Mouse (Mus musculus) cerebellum, adult 9-10 months (tissue): ENCODE data around the gene Plekhg4.

Experiments
- DNase-seq: peaks from one replicate; pipeline ENCODE4 v3.0.0; 2022

Plekhg4 gene

GRCm38 (mm10) chr8:105408331-105408730, 35.3 kb downstream of the Plekhg4 start:
- DNase-seq, result no peak

- no peak for DNase-seq
These were observed 36.9 kb downstream of the Plekhg4 start for GRCm38 (mm10) chr8:105409947-105410346.

- DNase-seq, result peak; percentile 67
These were observed 40.3 kb downstream of the Plekhg4 start, which contains the start of the genes Kctd19 and Lrrc36 for GRCm38 (mm10) chr8:105413391-105413790. Gene Kctd19, minus strand, starts transcription at chr8:105413502. Gene Lrrc36, plus strand, starts transcription at chr8:105413571.

- no peak for DNase-seq
These were observed 45.9 kb downstream of the Plekhg4 start for GRCm38 (mm10) chr8:105418992-105419391.

- DNase-seq, result no peak
These were observed 46.7 kb downstream of the Plekhg4 start for GRCm38 (mm10) chr8:105419800-105420199.

- DNase-seq, result peak; percentile 78
These were observed 48.9 kb downstream of the Plekhg4 start for GRCm38 (mm10) chr8:105422006-105422405.

GRCm38 (mm10) chr8:105426878-105427277, 53.8 kb downstream of the Plekhg4 start:
- DNase-seq, result no peak

- DNase-seq, result no peak
These were observed 58.9 kb downstream of the Plekhg4 start for GRCm38 (mm10) chr8:105431743-105432515.
